Mouse (Mus musculus) olfactory bulb, adult 2 months (tissue): ENCODE measurements around the gene Cdca4.

Experiments
- CTCF ChIP-seq: fragments of 200-500 bp; IDR thresholded peaks from 2 replicates; pipeline ENCODE4 v1.5.1; 2012; ENCODE audit warnings: low read depth, mild to moderate bottlenecking, low read length, moderate library complexity; ENCODE audit not compliant: insufficient read depth
- POLR2A ChIP-seq: fragments of 200-500 bp; IDR thresholded peaks from 2 replicates; pipeline ENCODE4 v1.6.1; 2012; ENCODE audit warnings: mild to moderate bottlenecking, low read depth, low read length, moderate library complexity; ENCODE audit not compliant: insufficient read depth

GRCm38 (mm10) chr12:112866467-112867080, 37.4 kb upstream of the Cdca4 start:
- no peak for TF ChIP-seq POLR2A
- TF ChIP-seq CTCF = no peak
